Mouse (Mus musculus) limb, embryonic 14.5 days (tissue): ENCODE results near the gene Ptprn2. TPM values are rescaled to one million over a fixed set of nuclear protein-coding genes. Genes with fewer than 3 reads are reported as not detected.

Experiments used
- ATAC-seq: fragments of 200-750 bp; cut with Nextera tagmentation; 2 replicates; pipeline ENCODE4 v1.8.0; 2017; ENCODE audit warnings: low read depth, moderate number of reproducible peaks, moderate TSS enrichment; ENCODE audit not compliant: low FRiP score
- DNase-seq: peaks from one replicate; pipeline ENCODE4 v3.0.0-alpha.2; 2015; ENCODE audit warnings: low spot score
- H3K27ac ChIP-seq: fragments of 300-500 bp; sonication (generic); replicated peaks from 2 replicates; pipeline ENCODE4 v1.5.1; 2014; ENCODE audit warnings: low read depth, mild to moderate bottlenecking, low read length, moderate library complexity, mixed read lengths
- H3K27me3 ChIP-seq: fragments of 300-500 bp; sonication (generic); 2 replicates; pipeline ENCODE4 v1.6.1; 2014; ENCODE audit warnings: low read length, mixed read lengths; ENCODE audit not compliant: control insufficient read depth, insufficient read depth
- H3K36me3 ChIP-seq: fragments of 300-500 bp; sonication (generic); 2 replicates; pipeline ENCODE4 v1.6.1; 2014; ENCODE audit warnings: mild to moderate bottlenecking, low read length, moderate library complexity, mixed read lengths; ENCODE audit not compliant: control insufficient read depth, insufficient read depth
- H3K4me1 ChIP-seq: fragments of 300-500 bp; sonication (generic); 2 replicates; pipeline ENCODE4 v1.6.1; 2014; ENCODE audit warnings: antibody characterized with exemption, low read length, mixed read lengths; ENCODE audit not compliant: control insufficient read depth, insufficient read depth
- H3K4me2 ChIP-seq: fragments of 300-500 bp; sonication (generic); replicated peaks from 2 replicates; pipeline ENCODE4 v1.6.1; 2014; ENCODE audit warnings: low read depth, mild to moderate bottlenecking, low read length, moderate library complexity; ENCODE audit not compliant: severe bottlenecking
- H3K4me3 ChIP-seq: fragments of 300-500 bp; sonication (generic); replicated peaks from 2 replicates; pipeline ENCODE4 v1.5.1; 2014; ENCODE audit warnings: low read length
- H3K9ac ChIP-seq: fragments of 300-500 bp; sonication (generic); 2 replicates; pipeline ENCODE4 v1.6.1; 2014; ENCODE audit warnings: mild to moderate bottlenecking, low read depth, low read length, moderate library complexity; ENCODE audit not compliant: severe bottlenecking
- H3K9me3 ChIP-seq: fragments of 300-500 bp; sonication (generic); 2 replicates; pipeline ENCODE4 v1.6.1; 2016; ENCODE audit warnings: low read length; ENCODE audit not compliant: control insufficient read depth
- POLR2A ChIP-seq: fragments of 200-500 bp; IDR thresholded peaks from 2 replicates; pipeline ENCODE4 v1.8.0; 2012; ENCODE audit warnings: inconsistent platforms, mild to moderate bottlenecking, moderate library complexity, borderline replicate concordance; ENCODE audit not compliant: insufficient read depth, insufficient read length; ENCODE audit errors: extremely low read depth
- WGBS: fragments of 180-500 bp; shearing (Covaris S2); extraction: QIAGEN DNeasy Blood & Tissue Kit; methylation state at CpG from one replicate; pipeline ENCODE4 v1.1.7; 2014; 5-methylcytosine and 5-hydroxymethylcytosine counted together
- polyA plus RNA-seq, 2 experiments: library from polyadenylated mRNA; depleted of rRNA in 1 of 2; stranded (reverse) in 1 of 2; unstranded in 1 of 2; fragments of >200 nt; fragmentation: Nextera tagmentation in 1 of 2; extraction: Ambion mirVana in 1 of 2; gene quantifications; 2 replicates each; pipeline versions ENCODE4 v1.2.1 to v1.2.3; 2012 to 2014

Gene Ptprn2
- polyA plus RNA-seq, 2 experiments, result 0.08 to 0.65 TPM

GRCm38 (mm10) chr12:116622665-116623387 lies 137.3 kb downstream of the Ptprn2 start:
- no peak overlapping the region for H3K4me3 ChIP-seq
- WGBS, result 57% methylated on average over 6 of the region's 6 CpGs
- DNase-seq, result no peak

GRCm38 (mm10) chr12:116625391-116626281 lies 140.1 kb downstream of the Ptprn2 start:
- ATAC-seq, result no peak
- TF ChIP-seq POLR2A, result no peak
- Histone ChIP-seq H3K4me3 (no peak overlapping the region), H3K27ac (no peak overlapping the region), H3K4me1 (no peaks in the 10 kb centered on the region), H3K9ac (no peak overlapping the region), H3K27me3 (no peaks in the 10 kb centered on the region), H3K36me3 (no peaks in the 10 kb centered on the region), H3K9me3 (no peaks in the 10 kb centered on the region), H3K4me2 (no peak overlapping the region)
- WGBS, result 51% methylated on average over 9 of the region's 9 CpGs
- DNase-seq, result peak; percentile 35

More at GRCm38 (mm10) chr12:116622665-116623387, 137.3 kb downstream of the Ptprn2 start:
- H3K36me3 ChIP-seq, result no peaks in the 10 kb centered on the region
- H3K27me3 ChIP-seq, result no peaks in the 10 kb centered on the region
- TF ChIP-seq POLR2A, result no peak
- H3K9ac ChIP-seq, result no peak overlapping the region
- H3K4me2 ChIP-seq, result no peak overlapping the region
- H3K4me1 ChIP-seq, result no peaks in the 10 kb centered on the region
- no peak overlapping the region for H3K27ac ChIP-seq
- no peaks in the 10 kb centered on the region for H3K9me3 ChIP-seq
- ATAC-seq, result no peak

GRCm38 (mm10) chr12:116628992-116629391 lies 143.5 kb downstream of the Ptprn2 start:
- no peaks in the 10 kb centered on the region for H3K36me3 ChIP-seq
- ATAC-seq (no peak), DNase-seq (no peak)
- no peak overlapping the region for H3K27ac ChIP-seq
- no peak overlapping the region for H3K9ac ChIP-seq
- H3K4me2 ChIP-seq, result no peak overlapping the region
- 83% methylated on average over 3 of the region's 3 CpGs for WGBS
- H3K27me3 ChIP-seq, result no peaks in the 10 kb centered on the region
- no peaks in the 10 kb centered on the region for H3K4me1 ChIP-seq
- no peak for TF ChIP-seq POLR2A
- no peak overlapping the region for H3K4me3 ChIP-seq
- no peaks in the 10 kb centered on the region for H3K9me3 ChIP-seq

DNA sequence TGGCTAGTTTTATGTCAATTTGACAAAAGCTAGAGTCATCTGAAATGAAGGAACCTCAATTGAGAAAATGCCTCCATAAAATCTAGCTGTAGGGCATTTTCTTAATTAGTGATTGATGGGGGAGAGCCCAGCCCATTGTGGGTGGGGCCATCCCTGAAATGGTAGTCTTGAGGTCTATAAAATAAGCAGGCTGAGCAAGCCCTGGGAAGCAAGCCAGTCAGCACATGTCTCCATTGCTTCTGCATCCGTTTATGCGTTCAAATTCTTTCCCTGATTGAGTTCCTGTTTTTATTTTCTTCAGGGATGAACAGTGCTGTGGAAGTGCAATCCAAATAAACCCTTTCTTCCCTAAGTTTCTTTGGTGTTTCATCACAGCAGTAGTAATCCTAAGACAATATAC lies 152.0 kb downstream of the Ptprn2 start:
- DNase-seq, result peak; percentile 61
- TF ChIP-seq POLR2A, result no peak
- Histone ChIP-seq H3K36me3 (no peaks in the 10 kb centered on the region), H3K27ac (no peak overlapping the region), H3K4me3 (no peak overlapping the region), H3K27me3 (no peaks in the 10 kb centered on the region), H3K4me1 (peaks cover 13% of the 10 kb centered on the region), H3K9ac (no peak overlapping the region), H3K4me2 (no peak overlapping the region), H3K9me3 (no peaks in the 10 kb centered on the region)
- 0 out of 2 replicates have a peak, but pooled peaks have one; percentile 26 for ATAC-seq
- 24% methylated on average over 2 of the region's 2 CpGs for WGBS

DNA sequence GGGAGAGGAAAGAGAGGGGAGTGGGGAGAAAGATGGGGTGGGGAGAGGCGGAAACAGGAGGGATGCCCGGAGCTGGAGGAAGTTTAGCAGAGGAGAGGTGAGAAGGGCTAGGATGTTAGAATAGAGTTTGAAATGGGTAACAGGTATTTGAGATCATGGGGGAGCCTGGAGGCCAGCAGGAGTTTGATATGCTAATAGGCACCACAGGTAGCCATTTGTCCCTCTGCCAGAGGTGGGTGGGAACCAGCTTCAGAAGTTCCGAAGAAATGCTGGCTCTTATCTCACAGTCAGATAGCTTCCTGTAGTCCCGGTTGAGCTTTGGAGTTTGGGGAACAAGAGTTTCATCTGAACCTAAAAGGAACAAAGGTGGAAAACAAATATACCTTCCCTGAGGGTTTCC lies 155.4 kb downstream of the Ptprn2 start:
- no peak for TF ChIP-seq POLR2A

More for the DNA sequence above, 155.4 kb downstream of the Ptprn2 start:
- Histone ChIP-seq H3K4me2 (no peak overlapping the region), H3K36me3 (no peaks in the 10 kb centered on the region), H3K27ac (no peak overlapping the region), H3K27me3 (no peaks in the 10 kb centered on the region), H3K4me3 (no peak overlapping the region), H3K9ac (no peak overlapping the region), H3K4me1 (peaks cover 16% of the 10 kb centered on the region), H3K9me3 (no peaks in the 10 kb centered on the region)
- ATAC-seq, result no peak
- no peak for DNase-seq
- WGBS, result 21% methylated on average over 4 of the region's 4 CpGs
